Mouse (Mus musculus): ENCODE data around the gene Fam189a1.

GRCm38 (mm10) chr7:65082778-65083091, 73.6 kb downstream of the Fam189a1 start:
- no peak for TF ChIP-seq POLR2A (IDR thresholded peaks at IDR 0.05; ENCODE audit: low read depth, low read length)
- TF ChIP-seq CTCF (conservative IDR thresholded peaks at IDR 0.05; ENCODE audit: insufficient read depth, insufficient read length, low read depth, low read length) = no peak

Measured in kidney, adult 2 months (tissue).